Mouse (Mus musculus): ENCODE measurements around the gene Tshr. TPM values are rescaled to one million over a fixed set of nuclear protein-coding genes. Genes with fewer than 3 reads are reported as not detected.
A peak's percentile ranks its signal among the peaks of the same experiment; 100 is the strongest.
"Not testable (repeated sequence)": the region's sequence is repeated elsewhere in the genome, so short reads cannot be mapped to it uniquely, and the experiment has no call there.

Gene Tshr
- polyA plus RNA-seq (2015; fragmentation: Nextera tagmentation; extraction: Ambion mirVana), result 0.50 and 0.56 TPM in 2 replicates

- H3K9me3 ChIP-seq, result no peaks in the 10 kb centered on the region
- H3K4me3 ChIP-seq, result peak within 1 kb of the TSS; percentile 50
- H3K4me2 ChIP-seq, result peak within 1 kb of the TSS; percentile 90
- peak; percentile 100 for ATAC-seq (ENCODE audit: low read depth)
- no peaks in the 10 kb centered on the region for H3K36me3 ChIP-seq
- 1% methylated on average over 27 of the region's 27 CpGs for WGBS
- H3K27ac ChIP-seq (replicated peaks), result no peak within 1 kb of the TSS
- H3K9ac ChIP-seq, result peak within 1 kb of the TSS; percentile 68
- H3K4me1 ChIP-seq (replicated peaks), result peaks cover 6% of the 10 kb centered on the region; the same call in 1 of the 2 replicates
- H3K27me3 ChIP-seq, result no peaks in the 10 kb centered on the region
These were observed at the start of gene Tshr, which contains the start of gene Cep128 for GRCm38 (mm10) chr12:91384281-91385017. Tshr (plus strand) TSS chr12:91384563. Cep128 (minus strand) TSS chr12:91384409.

GRCm38 (mm10) chr12:91338656-91339055 lies 45.7 kb upstream of the Tshr start:
- H3K4me1 ChIP-seq (replicated peaks); H3K4me3 ChIP-seq; H3K27me3 ChIP-seq; ATAC-seq (ENCODE audit: low read depth); H3K36me3 ChIP-seq; H3K9ac ChIP-seq; H3K27ac ChIP-seq (replicated peaks); H3K4me2 ChIP-seq; H3K9me3 ChIP-seq: not testable (repeated sequence)
- 97% methylated on average over 13 of the region's 13 CpGs for WGBS

- Histone ChIP-seq H3K4me1 (replicated peaks) (no peaks in the 10 kb centered on the region), H3K27ac (replicated peaks) (no peak overlapping the region), H3K9ac (no peak overlapping the region), H3K4me3 (no peak overlapping the region), H3K4me2 (no peak overlapping the region), H3K9me3 (no peaks in the 10 kb centered on the region), H3K36me3 (no peaks in the 10 kb centered on the region), H3K27me3 (no peaks in the 10 kb centered on the region)
- ATAC-seq (ENCODE audit: low read depth), result no peak
- WGBS, result 91% methylated on average over 8 of the region's 8 CpGs
These were observed 30.6 kb upstream of the Tshr start for GRCm38 (mm10) chr12:91353783-91354182.

GRCm38 (mm10) chr12:91369173-91369572 lies 15.2 kb upstream of the Tshr start:
- WGBS, result 92% methylated on average over 3 of the region's 3 CpGs
- no peaks in the 10 kb centered on the region for H3K9me3 ChIP-seq
- no peak overlapping the region for H3K27ac ChIP-seq (replicated peaks)
- no peak overlapping the region for H3K4me3 ChIP-seq
- no peak for ATAC-seq (ENCODE audit: low read depth)
- no peaks in the 10 kb centered on the region for H3K4me1 ChIP-seq (replicated peaks)
- H3K9ac ChIP-seq, result no peak overlapping the region
- H3K27me3 ChIP-seq, result no peaks in the 10 kb centered on the region
- H3K36me3 ChIP-seq, result 0 out of 2 replicates have a peak, but pooled peaks cover 3% of the 10 kb centered on the region
- H3K4me2 ChIP-seq, result no peak overlapping the region

- H3K27me3 ChIP-seq, result no peaks in the 10 kb centered on the region
- peak overlapping the region; percentile 90 for H3K4me2 ChIP-seq
- peak overlapping the region; percentile 68 for H3K9ac ChIP-seq
- H3K9me3 ChIP-seq, result no peaks in the 10 kb centered on the region
- peak; percentile 77 for ATAC-seq (ENCODE audit: low read depth)
- WGBS, result 8% methylated on average over 22 of the region's 22 CpGs
- H3K36me3 ChIP-seq, result no peaks in the 10 kb centered on the region
- peak overlapping the region; percentile 50 for H3K4me3 ChIP-seq
- H3K4me1 ChIP-seq (replicated peaks), result peaks cover 6% of the 10 kb centered on the region; the same call in 1 of the 2 replicates
- no peak overlapping the region for H3K27ac ChIP-seq (replicated peaks)
These were observed 673 bp upstream of the Tshr start for GRCm38 (mm10) chr12:91383516-91384264.

GRCm38 (mm10) chr12:91400232-91401048 lies 16.1 kb downstream of the Tshr start:
- H3K36me3 ChIP-seq, result no peaks in the 10 kb centered on the region
- H3K4me1 ChIP-seq (replicated peaks), result peaks cover 9% of the 10 kb centered on the region
- peak overlapping the region; percentile 46 for H3K4me3 ChIP-seq
- H3K27ac ChIP-seq (replicated peaks), result no peak overlapping the region
- peak overlapping the region; percentile 74 for H3K4me2 ChIP-seq
- 1% methylated on average over 38 of the region's 38 CpGs for WGBS
- H3K27me3 ChIP-seq, result peaks cover 58% of the 10 kb centered on the region
- peak overlapping the region; percentile 61 for H3K9ac ChIP-seq
- peak; percentile 94 for ATAC-seq (ENCODE audit: low read depth)
- H3K9me3 ChIP-seq, result no peaks in the 10 kb centered on the region

GRCm38 (mm10) chr12:91401049-91401352 lies 16.6 kb downstream of the Tshr start:
- Histone ChIP-seq H3K27me3 (peaks cover 63% of the 10 kb centered on the region), H3K9me3 (no peaks in the 10 kb centered on the region), H3K4me1 (replicated peaks) (peaks cover 9% of the 10 kb centered on the region), H3K4me2 (peak overlapping the region; percentile 74), H3K27ac (replicated peaks) (no peak overlapping the region), H3K4me3 (peak overlapping the region; percentile 46), H3K9ac (peak overlapping the region; percentile 61), H3K36me3 (no peaks in the 10 kb centered on the region)
- peak; percentile 47; the same call in 1 of the 2 replicates for ATAC-seq (ENCODE audit: low read depth)
- 2% methylated on average over 12 of the region's 12 CpGs for WGBS

- Histone ChIP-seq H3K9me3 (no peaks in the 10 kb centered on the region), H3K4me3 (no peak overlapping the region), H3K27ac (replicated peaks) (no peak overlapping the region), H3K36me3 (no peaks in the 10 kb centered on the region), H3K4me1 (replicated peaks) (peaks cover 19% of the 10 kb centered on the region), H3K27me3 (peaks cover 73% of the 10 kb centered on the region), H3K4me2 (no peak overlapping the region), H3K9ac (no peak overlapping the region)
- WGBS, result 91% methylated on average over 4 of the region's 4 CpGs
- no peak for ATAC-seq (ENCODE audit: low read depth)
These were observed 25.9 kb downstream of the Tshr start for GRCm38 (mm10) chr12:91410306-91410705.

- peak; percentile 96 for ATAC-seq (ENCODE audit: low read depth)
- Histone ChIP-seq H3K9me3 (no peaks in the 10 kb centered on the region), H3K9ac (no peak overlapping the region), H3K36me3 (no peaks in the 10 kb centered on the region), H3K4me2 (0 out of 2 replicates have a peak overlapping the region, but pooled peaks have one; percentile 7), H3K4me1 (replicated peaks) (peaks cover 19% of the 10 kb centered on the region), H3K27me3 (peaks cover 74% of the 10 kb centered on the region), H3K4me3 (no peak overlapping the region), H3K27ac (replicated peaks) (peak overlapping the region; percentile 55; the same call in 1 of the 2 replicates)
- 20% methylated on average over 7 of the region's 7 CpGs for WGBS
These were observed 28.3 kb downstream of the Tshr start for GRCm38 (mm10) chr12:91412461-91413182.

- ATAC-seq (ENCODE audit: low read depth), result no peak
- Histone ChIP-seq H3K9me3 (no peaks in the 10 kb centered on the region), H3K4me2 (no peak overlapping the region), H3K27me3 (peaks cover 67% of the 10 kb centered on the region), H3K27ac (replicated peaks) (no peak overlapping the region), H3K9ac (no peak overlapping the region), H3K4me1 (replicated peaks) (peaks cover 19% of the 10 kb centered on the region), H3K36me3 (no peaks in the 10 kb centered on the region), H3K4me3 (no peak overlapping the region)
- WGBS, result 65% methylated on average over 6 of the region's 6 CpGs
These were observed 30.7 kb downstream of the Tshr start for GRCm38 (mm10) chr12:91415112-91415511.

GRCm38 (mm10) chr12:91416828-91417227 lies 32.5 kb downstream of the Tshr start:
- H3K27me3 ChIP-seq, result peaks cover 57% of the 10 kb centered on the region
- 87% methylated on average over 7 of the region's 7 CpGs for WGBS
- no peak overlapping the region for H3K4me2 ChIP-seq
- H3K4me3 ChIP-seq, result no peak overlapping the region
- H3K4me1 ChIP-seq (replicated peaks), result peaks cover 18% of the 10 kb centered on the region
- H3K9me3 ChIP-seq, result no peaks in the 10 kb centered on the region
- H3K9ac ChIP-seq, result no peak overlapping the region
- no peaks in the 10 kb centered on the region for H3K36me3 ChIP-seq
- no peak for ATAC-seq (ENCODE audit: low read depth)
- H3K27ac ChIP-seq (replicated peaks), result no peak overlapping the region

Measured in neural tube, embryonic 13.5 days (tissue).